Mouse (Mus musculus) kidney, adult 11 months (tissue): ENCODE measurements around the gene Il6ra.

Experiments used
- DNase-seq: peaks from one replicate; pipeline ENCODE4 v3.0.0; 2022

Gene Il6ra

DNA sequence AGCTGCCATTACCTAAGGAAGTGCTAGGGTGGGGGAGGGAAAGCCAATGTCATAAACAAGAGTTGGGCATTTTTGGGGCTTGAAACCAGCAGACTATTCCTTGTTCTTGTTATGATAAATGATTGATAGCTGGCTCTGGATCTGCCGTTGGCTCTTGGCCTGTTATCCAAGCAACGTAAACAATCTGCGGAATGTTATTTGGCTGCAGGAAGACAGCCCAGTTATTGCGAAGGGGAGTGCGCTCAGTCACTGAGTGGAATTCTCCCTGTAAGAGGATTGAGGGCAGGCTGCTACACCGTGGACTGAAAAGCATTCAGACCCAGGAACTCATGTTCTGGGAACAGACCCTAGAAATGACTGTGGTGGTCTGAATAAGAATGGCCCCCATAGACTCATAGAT lies 40.3 kb downstream of the Il6ra start:
- peak; percentile 54 for DNase-seq

DNA sequence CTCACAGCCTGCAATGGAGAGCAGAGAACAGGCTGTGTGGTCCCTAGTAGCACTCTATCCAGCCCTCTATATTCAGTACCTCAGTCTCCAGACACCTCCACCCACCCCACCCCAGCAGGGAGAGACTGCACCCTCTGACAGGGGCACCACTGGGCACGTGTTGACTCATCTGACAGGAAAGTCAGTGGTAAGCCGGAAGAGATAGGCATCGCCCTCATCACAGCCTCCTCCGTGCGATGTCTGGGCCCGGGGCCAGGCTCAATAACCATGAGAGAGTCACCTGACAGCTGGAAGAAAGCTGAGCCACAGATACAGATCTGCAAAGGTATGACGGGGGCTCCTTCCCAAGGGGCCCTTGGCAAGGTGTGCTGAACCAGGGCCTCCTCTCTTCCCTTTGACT lies 40.8 kb downstream of the Il6ra start:
- peak; percentile 26 for DNase-seq

DNA sequence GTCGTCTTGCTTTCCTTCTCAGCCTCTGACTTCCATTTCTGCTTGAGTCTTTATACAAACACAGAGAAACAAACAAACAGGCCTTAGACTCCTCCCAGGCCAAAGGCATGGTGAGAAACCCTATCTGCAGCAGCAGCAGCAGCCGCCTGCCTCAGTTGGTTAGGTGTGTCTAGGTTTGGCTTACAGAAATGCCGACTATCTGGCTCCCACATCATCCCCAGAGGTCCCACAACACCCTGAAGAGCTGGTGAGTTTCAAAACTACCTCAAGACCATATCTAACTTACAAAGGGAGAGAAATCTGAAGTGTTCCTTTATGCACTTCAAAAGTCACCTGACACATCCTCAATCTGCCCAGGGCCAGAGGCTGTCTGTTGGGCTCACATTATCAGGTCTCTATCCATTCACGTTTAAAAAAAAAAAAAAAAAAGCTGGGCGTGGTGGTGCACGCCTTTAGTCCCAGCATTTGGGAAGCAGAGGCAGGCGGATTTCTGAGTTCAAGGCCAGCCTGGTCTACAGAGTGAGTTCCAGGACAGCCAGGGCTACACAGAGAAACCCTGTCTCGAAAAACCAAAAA lies 41.6 kb downstream of the Il6ra start:
- DNase-seq, result no peak

DNA sequence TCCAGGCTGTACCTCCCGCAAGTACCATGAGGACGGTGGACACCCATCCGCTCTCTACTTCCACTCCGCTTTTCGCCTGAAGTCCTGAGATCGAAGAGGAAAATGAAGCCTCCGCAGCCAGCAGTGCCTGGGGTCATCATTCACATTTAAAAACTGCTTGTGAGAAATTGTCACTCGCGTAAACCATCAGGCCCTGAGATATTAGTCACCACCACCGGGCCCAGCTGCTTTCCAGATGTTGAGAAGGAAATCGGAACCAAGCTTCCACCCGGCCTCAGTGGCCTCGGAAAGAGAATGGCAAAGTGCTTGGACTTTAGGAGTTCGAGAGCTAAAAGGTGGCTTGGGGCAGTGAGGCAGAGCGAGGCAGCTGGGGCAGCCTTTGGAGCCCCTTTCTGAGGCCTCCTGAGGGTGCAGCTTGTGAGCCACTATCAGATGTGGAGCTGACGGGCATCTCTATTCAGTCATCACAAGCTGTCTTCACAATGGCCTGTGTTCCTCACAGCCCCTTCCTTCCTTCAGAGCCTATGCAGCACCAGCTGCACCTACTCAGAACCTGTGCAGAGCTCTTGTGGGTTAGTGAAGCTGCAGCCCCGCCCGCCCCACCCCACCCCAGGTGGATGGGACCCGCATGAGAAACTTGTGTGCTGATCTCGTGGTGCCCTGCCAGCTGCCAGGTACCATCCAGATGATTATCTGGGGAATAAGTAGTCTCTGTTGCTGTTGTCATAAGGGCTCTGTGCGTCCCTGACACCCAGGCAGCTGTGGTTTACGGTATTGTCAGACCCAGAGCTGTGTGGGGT lies 42.3 kb downstream of the Il6ra start:
- DNase-seq, result no peak

DNA sequence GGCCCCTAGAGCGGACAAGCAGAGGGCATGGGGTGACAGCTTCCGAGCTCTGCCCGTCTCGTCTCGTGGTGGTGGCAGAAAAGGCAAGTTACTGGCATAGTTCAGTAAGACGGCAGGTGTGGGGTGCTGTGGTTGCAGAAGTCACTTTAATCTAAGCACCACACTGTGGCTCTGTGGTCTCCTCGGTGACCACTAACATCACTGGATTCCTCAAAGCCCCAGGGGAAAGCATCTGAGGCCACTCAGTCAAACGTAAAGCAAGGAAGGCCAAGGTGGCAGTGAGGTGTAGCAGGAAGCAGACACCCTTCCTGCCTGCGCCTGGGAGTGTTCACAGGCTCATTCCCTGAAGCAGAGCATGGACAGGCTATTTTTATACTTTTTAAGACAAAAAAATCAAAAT lies 43.4 kb downstream of the Il6ra start:
- peak; percentile 40 for DNase-seq

DNA sequence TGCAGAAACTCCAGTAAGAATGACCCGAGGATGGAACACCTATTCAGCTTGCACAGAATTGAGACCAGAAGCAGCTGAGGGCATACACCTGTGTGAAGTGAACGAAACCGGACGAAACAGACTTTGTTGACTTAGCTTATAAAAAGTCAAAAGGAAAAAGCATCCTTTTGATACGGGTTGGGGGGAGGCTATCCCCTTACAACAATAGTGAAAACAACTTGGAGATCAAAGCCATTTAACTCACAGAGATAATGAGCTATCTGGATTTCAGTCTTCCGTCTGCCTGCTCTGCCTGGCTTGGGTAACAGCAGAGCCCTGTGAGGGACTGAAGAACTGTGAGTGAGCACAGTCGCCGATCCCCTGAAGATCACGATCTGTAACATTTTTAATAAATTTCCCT lies 44.0 kb downstream of the Il6ra start:
- no peak for DNase-seq

DNA sequence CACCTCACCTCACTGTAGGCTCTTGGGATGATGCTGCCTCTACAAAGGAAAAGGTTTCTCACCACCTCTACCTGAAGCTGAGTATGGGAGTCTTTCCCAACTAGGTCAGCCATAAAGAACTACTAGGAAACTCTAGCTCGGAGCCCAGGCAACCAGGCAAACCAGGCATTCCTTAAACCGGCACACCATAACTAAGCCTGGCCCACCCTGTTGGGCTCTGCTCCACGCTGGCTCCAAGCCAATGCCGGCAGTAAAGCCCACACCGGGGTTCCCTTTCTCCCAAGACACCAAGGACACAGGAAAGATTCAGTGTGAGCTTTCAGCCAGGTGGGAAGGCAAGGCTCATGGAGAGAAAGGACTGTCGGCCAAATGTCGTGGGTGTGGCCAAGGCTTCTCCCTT lies 44.6 kb downstream of the Il6ra start:
- DNase-seq, result peak; percentile 24

DNA sequence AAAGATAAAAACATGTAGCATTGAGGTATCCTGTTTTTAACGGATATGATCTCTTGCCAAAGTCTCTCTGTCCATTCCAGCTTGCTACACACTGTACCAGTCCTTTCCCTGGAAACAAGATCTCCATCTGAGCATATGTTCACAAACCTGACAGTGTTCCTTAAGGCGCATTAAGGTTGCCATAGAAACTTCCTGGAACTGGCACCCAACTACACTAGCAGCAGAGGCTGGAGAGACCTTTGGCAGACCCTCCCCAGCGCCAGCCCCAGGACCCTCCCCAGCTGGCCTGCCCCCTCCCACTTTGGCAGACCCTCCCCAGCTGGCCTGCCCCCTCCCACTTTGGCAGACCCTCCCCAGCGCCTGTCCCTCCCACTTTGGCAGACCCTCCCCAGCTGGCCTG lies 45.3 kb downstream of the Il6ra start:
- DNase-seq, result no peak

DNA sequence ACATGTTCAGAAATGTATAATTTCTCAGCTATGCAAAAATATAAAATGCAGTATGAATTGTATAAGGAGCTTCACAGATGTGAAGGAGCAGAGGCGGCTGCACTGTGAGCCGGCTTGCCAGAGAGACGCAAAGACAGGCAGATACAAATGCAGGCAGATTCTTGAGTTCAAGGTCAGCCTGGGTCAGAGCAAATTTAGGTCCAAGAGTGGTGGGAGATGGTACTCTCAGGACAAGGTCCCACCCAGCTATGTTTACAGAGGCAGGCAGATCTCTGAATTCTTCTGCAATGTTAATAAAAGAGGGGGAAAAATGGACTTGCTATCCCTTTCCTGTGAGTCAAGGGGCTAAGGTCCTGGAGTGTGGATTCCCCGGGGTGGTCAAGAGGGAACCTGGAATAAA lies 47.2 kb downstream of the Il6ra start:
- no peak for DNase-seq

DNA sequence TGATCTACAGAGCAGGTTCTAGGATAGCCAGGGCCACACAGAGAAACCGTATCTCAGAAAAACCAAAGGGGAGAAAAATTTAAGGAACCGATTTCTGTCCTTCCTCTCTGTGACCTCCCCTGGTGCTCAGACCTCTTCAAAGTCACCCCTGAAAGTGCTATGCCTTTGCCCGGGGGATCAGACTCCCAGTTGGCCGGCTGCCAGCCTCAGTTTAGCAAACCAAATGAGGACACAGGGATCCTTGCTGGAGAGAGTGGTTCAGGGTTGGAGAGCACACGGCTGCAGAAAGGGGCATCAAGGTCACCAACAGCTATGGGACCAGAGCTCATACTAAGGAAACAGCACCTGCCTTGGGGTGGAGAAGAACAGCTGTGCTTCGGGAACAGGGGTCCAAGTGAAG lies 48.0 kb downstream of the Il6ra start:
- peak; percentile 53 for DNase-seq

DNA sequence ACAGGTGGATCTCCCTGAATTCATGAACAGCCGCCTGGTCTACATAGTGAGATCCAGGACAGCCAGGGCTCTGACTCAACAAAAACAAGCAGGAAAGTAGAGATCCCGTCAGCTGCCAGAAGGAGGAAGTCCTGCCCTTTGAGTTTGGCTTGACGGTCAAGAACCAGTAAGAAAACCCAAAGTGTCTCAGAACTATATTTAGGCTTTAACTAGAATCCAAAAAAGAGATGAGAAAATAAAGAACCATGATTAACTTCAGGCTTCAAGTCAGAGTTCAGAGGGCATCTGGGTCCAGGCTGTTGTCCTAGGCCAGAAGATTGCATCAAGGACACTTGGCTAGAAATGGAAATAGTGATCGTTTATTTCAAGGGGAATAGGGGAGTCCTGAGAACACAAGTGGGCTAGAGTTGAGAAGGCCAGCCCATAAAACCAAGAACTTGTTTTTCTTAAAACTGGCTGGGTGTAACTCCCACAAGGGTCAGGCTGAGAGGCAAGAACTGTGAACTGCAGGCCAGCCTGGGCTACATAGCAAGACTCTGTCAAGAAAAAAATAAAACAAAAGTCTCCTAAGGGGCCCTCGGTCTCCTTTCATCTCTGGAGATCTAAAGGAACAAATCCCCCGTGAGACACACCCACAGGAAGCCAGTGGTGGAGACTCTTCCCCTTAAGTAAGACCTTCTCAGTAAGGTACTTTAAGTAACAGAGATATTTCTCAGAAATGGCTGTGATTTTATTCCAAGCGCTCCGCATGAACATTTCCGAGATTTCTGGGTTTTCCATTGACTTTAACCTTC lies 49.1 kb downstream of the Il6ra start:
- DNase-seq, result peak; percentile 64

DNA sequence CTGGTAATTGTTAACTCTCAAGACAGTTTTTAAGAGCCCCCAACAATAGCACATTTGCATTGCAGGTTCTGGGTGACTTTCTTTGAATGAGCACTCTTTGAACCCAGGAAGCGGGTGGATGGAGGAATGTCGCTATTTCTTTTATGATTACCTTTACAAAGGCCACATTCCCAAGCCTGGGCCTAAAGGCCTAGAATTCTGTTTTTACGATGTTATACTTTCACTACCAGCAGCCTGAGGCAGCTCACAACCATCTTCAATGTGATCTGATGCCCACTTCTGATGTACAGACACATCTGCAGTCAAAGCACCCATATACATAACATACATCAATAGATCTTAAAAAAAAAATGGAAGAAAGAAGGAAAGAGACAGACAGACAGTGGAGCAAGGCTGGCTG lies 49.7 kb downstream of the Il6ra start:
- DNase-seq, result peak; percentile 19

DNA sequence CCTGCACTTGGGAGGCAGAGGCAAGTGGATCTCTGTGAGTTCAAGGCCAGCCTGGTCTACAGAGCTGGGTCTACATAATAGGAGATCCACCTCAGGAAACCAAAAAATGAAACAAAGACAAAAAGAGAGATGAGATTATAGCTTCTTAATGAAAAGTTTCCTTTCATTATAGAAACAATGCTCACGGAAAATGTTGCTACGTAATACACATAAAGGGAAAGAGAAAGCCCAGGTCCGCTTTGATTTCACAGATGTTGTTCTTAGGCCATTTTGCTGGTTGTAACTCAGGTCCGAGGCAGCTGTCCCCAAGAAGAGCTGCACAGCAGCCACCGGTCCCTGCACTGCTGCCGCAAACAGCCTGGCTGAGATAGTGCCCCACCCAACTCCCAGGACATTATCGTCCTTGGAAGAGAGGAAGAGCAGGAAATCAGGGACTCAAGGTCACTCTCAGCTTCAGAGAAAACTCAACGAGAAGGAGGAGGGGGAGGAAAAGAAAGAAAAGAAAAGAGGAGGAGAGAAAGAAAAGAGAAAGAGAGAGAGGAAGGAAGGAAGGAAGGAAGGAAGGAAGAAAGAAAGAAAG lies 50.7 kb downstream of the Il6ra start:
- no peak for DNase-seq

DNA sequence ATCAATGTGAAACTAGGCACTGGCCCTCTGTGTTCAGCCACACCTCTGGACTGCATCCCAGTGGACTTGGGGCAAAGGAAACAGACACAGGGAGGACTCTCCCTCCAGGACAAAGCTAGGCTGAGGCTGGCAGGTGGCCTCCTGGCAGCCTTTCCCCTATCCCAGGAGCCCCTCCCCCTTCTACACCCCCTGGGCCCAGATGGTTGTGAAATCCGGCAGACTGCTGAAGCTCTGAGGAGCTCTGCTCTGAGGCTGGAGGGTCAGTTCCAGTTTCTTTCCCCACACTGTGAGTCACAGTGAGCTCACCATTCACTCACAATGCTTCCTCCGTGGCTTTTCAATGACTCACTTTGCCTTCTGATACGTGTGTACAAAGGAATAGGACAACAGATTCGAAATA lies 51.9 kb downstream of the Il6ra start:
- DNase-seq, result peak; percentile 68

DNA sequence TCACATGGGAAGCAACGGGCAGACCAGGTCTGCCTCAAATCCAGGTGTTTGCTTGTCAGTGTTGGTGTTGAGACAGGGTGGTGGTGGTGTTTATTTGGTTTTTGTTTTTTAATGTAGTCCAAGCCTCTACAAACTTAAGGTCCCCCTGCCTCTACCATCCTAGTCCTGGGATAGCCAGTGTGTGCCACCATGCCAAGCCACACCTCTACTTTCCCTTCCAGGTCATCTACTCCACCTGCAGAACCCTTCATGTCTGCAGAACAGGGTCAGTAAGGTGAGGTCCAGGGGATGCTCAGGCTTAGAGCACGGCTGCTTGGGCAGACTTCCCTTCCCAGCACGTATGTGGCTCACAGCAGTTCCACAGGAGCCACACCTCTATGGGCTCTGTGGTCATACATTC lies 52.7 kb downstream of the Il6ra start:
- no peak for DNase-seq

DNA sequence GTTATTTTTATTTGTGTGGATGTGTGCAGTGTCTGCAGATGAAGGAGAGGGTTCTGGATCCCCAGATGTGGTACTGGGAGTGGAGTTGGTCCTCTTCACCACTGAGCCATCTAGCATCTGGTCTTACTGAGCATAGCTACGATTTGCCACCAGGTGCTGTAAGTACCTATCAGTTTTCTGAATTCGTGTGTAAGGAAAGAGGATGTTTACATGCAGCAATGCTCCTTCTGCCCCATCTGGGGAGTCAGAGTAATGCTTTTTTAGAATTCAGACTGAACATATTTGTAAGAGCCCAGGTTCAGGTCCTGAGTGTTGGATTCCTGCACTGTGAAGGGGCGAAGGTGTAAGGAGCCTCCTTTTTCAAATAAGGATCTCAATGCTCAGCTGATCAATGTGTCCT lies 53.1 kb downstream of the Il6ra start:
- no peak for DNase-seq

DNA sequence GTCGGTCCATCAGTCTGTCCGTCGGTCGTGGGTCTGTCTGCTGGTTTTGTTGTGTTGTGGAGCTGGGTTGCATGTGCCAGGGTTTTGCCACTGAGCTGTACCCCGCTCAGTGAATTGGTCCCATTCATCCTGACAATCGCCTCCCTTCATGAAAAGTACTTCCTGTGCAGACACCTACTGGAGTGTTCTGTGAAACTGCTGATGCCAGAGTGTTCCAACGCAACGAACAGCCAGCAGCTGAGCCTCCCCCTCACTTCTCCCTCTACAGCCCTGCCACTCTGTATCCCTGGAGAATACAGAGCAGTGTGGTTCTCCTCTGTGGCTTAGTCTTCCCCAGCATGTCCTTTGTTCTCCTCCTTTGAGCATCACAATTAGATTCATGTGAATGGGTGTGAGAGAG lies 54.1 kb downstream of the Il6ra start:
- DNase-seq, result no peak

DNA sequence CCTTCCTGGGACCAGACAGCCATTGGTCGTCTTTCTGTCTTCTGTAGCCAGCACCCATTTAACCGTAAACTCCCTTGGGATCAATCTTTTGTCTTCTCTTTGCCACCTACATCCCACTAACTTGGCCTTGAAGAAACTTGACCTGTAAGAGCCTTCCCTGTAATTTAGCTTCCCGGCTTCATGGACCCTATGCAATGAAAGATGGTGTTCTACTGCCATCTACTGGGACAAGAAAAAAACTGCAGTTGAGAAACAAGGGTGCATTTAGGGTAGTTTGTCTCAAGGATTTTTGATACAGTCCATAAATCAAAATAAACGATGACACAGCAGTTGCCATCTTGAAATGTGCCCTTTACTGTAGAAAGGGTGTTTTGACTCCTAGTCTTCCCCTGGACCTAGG lies 54.9 kb downstream of the Il6ra start:
- DNase-seq, result no peak

DNA sequence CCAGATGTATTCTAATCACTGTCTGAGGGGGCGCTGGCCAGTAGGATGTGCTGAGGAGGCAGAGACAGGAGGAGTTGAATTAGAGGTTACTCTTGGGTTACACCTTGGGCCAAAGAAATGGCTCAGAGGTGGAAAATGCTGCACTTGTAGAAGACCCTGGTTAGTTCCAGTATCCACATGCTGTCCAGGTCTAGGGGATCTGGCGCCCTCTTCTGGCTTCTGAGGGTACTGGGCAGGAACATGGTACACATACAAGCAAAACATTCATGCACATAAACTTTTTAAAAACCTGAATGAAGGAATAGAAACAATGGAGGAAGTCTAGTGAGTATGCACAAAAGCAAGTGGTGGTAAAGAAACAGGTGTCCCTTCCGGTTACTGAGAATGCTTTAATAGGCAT lies 55.6 kb downstream of the Il6ra start:
- no peak for DNase-seq

DNA sequence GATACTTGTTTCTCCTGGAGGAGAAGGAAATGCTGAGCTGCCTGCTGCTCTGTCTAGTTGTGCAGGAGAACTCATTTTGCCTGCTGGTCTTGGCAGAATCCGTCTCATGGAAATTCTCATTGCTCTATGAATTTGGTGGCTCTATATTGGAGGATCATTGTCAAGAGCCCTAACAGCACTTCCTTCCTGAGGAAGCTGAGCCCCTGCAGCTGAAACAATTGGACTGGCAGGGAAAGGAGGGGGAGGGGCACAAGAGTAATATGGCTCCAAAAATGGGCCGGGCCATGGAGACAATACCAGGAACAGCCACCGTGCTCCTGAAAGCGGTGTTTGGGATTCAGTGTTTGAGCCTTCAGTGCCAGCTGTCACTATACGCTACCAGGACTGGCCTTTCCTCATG lies 59.2 kb downstream of the Il6ra start:
- peak; percentile 74 for DNase-seq

DNA sequence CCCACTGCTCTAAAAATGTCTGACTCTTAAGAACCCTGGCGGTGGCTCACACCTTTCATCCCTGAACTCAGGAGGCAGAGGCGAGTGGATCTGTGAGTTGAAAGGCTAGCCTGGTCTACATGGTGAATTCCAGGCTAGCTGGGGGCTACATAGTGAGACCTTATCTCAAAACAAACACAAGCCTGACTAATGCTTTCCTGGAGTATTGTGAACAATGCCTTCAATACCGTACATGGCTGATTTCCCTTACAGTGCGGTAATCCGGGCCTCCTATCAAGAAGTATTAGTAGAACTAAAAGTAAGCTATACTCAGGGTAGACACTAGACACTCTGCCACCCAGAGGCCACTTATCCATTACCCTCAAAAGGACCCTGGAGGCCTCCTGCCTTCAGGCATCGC lies 64.9 kb downstream of the Il6ra start:
- no peak for DNase-seq

DNA sequence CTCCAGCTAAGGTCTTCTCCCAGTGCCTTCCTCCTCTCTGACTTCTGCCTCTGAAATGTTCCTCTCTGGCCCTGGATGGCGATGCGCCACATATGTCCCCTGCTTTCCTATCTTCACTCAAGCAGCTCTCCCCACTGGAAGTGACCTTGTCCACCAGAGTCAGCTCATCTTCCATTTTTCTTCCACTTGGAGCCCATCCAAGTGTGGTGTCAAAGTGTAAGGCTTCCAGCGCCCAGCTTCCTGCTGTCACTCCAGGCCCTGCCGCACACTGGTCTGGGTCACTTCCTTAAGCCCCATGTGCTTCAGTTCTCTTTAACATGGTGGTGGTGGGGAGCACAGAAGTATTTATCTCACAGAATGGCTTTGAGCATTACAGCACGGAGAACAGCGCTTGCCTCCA lies 65.4 kb downstream of the Il6ra start:
- peak; percentile 67 for DNase-seq

DNA sequence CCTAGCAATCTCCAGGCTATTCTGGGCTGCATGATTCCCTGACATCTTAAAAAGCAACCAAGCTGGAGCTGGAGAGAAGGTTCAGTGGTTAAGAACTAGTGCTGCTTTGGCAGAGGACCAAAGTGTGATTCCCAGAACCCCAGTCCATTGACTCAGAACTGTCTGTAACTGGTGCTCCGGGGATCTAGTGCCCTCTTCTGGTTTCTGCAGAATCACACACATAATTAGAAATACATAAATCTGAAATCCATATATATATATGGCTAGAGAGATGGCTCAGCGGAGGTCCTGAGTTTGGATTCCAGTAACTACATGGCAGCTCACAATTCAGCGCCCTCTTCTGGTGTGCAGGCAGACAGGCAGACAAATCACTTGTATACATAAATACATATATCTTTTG lies 65.9 kb downstream of the Il6ra start:
- no peak for DNase-seq

DNA sequence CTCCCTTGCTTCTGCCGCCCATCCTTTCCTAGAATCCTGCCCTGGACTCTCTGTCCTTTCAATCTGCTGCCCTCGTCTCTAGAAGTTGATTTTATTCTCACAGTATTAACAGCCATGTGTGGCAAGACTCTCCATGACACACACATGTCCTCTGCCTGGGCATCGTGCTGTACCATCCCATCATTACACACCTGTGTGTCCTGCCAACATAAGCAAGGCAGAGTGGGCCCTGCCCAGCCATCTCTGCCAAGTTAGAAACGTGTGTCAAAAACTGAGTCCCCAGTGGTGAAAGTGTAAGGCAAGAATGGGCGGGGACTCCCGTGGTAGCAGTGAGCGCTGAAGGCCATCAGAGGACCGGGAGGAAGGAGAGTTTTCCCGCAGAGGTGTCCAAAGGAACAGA lies 67.2 kb downstream of the Il6ra start:
- DNase-seq, result no peak
